Mouse (Mus musculus) spleen, postnatal 0 days (tissue): Measurements from ENCODE around the gene Gm3138. TPM values are rescaled to one million over a fixed set of nuclear protein-coding genes. Genes with fewer than 3 reads are reported as not detected.

Source experiments
- polyA plus RNA-seq: library from polyadenylated mRNA; unstranded; fragments of >200 nt; fragmentation: Nextera tagmentation; extraction: Ambion mirVana; gene quantifications from 2 replicates; pipeline ENCODE4 v1.2.1, GENCODE M21; 2015

Gm3138 gene
- polyA plus RNA-seq, result 0.07 TPM in 1 of 2 replicates, not detected in the other

GRCm38 (mm10) chr14:4249331-4249730 lies at the start of gene Gm3138:
Gene Gm3138, plus strand, starts transcription at chr14:4249631.

Other genes starting within 250 kb of the Gm3138 start
- gene Gm5796, start 225.7 kb upstream of the Gm3138 start, polyA plus RNA-seq, result not detected in 2 replicates
- 0.10 TPM in 1 of 2 replicates, not detected in the other for gene Gm3115, start 165.5 kb upstream of the Gm3138 start, polyA plus RNA-seq
- 0.11 TPM in 1 of 2 replicates, not detected in the other for gene Gm8108, start 139.1 kb upstream of the Gm3138 start, polyA plus RNA-seq
- not detected in 2 replicates for gene Gm3127, start 84.6 kb upstream of the Gm3138 start, polyA plus RNA-seq
- 0.12 TPM in 1 of 2 replicates, not detected in the other for gene Gm2974, start 67.1 kb upstream of the Gm3138 start, polyA plus RNA-seq
- gene Gm3149, start 67.7 kb downstream of the Gm3138 start, polyA plus RNA-seq, result not detected in 2 replicates
- not detected in 2 replicates for gene 2610042L04Rik, start 85.1 kb downstream of the Gm3138 start, polyA plus RNA-seq
- not detected in 2 replicates for gene Gm3159, start 147.9 kb downstream of the Gm3138 start, polyA plus RNA-seq
- not detected in 2 replicates for gene Gm3164, start 165.8 kb downstream of the Gm3138 start, polyA plus RNA-seq
- gene Gm3173, start 181.4 kb downstream of the Gm3138 start, polyA plus RNA-seq, result not detected in 2 replicates
- not detected in 2 replicates for gene Gm3182, start 232.1 kb downstream of the Gm3138 start, polyA plus RNA-seq